Mouse (Mus musculus) CH12.LX (cell line): ENCODE results near the gene Prdm10. TPM values are rescaled to one million over a fixed set of nuclear protein-coding genes. Genes with fewer than 3 reads are reported as not detected.

ENCODE experiments used
- DNase-seq: peaks from one replicate; pipeline ENCODE4 v3.0.0-alpha.2; 2013; ENCODE audit errors: extremely low read depth
- H3K27ac ChIP-seq: 2 replicates; pipeline ENCODE4 v1.5.1; 2012; ENCODE audit warnings: low read depth, mild to moderate bottlenecking, control low read depth, moderate library complexity; ENCODE audit not compliant: insufficient read depth
- H3K27me3 ChIP-seq: replicated peaks from 2 replicates; pipeline ENCODE3; 2012; ENCODE audit warnings: inconsistent platforms
- H3K36me3 ChIP-seq, 2 experiments: replicated peaks in 1 of 2; 2 replicates each; pipeline versions ENCODE3 to v1.6.1; 2012; ENCODE audit warnings: inconsistent platforms in 1 of 2, low read length in 1 of 2, mild to moderate bottlenecking in 1 of 2, mixed read lengths in 1 of 2, moderate library complexity in 1 of 2; ENCODE audit not compliant: control insufficient read depth in 1 of 2, insufficient read depth in 1 of 2
- H3K4me1 ChIP-seq, 2 experiments: 2 replicates each; pipeline ENCODE4 v1.6.1; 2012; ENCODE audit warnings: inconsistent platforms in 1 of 2, moderate library complexity in 1 of 2; ENCODE audit not compliant: insufficient read depth in 2 of 2, control insufficient read depth in 1 of 2
- H3K4me2 ChIP-seq: 2 replicates; pipeline ENCODE4 v1.6.1; 2012; ENCODE audit warnings: low read depth, mild to moderate bottlenecking, control low read depth; ENCODE audit not compliant: poor library complexity, insufficient read depth, severe bottlenecking
- H3K4me3 ChIP-seq, 3 experiments: fragments of 150-350 bp in 1 of 3; sonication (generic) in 1 of 3; replicated peaks in 1 of 3; 2 replicates each; pipeline versions ENCODE3 to v1.5.1; 2011 to 2012; ENCODE audit warnings: low read depth in 2 of 3, low read length in 2 of 3, mild to moderate bottlenecking in 2 of 3, moderate library complexity in 2 of 3, control low read depth in 1 of 3, improper control_type of control experiment in 1 of 3, inconsistent platforms in 1 of 3, mixed read lengths in 1 of 3; ENCODE audit not compliant: poor library complexity in 1 of 3
- H3K79me2 ChIP-seq: replicated peaks from 2 replicates; pipeline ENCODE4 v1.6.1; 2012; ENCODE audit warnings: mild to moderate bottlenecking, moderate library complexity; ENCODE audit not compliant: control insufficient read depth, poor library complexity, insufficient read depth, severe bottlenecking; ENCODE audit errors: extremely low read depth
- H3K9ac ChIP-seq: 2 replicates; pipeline ENCODE4 v1.6.1; 2012; ENCODE audit warnings: low read depth, mild to moderate bottlenecking, control low read depth, moderate library complexity; ENCODE audit not compliant: insufficient read depth
- H3K9me3 ChIP-seq: replicated peaks from 2 replicates; pipeline ENCODE3; 2012; ENCODE audit warnings: low read length, inconsistent platforms, mixed read lengths
- BHLHE40 ChIP-seq: IDR thresholded peaks from 2 replicates; pipeline ENCODE4 v1.6.1; 2011; ENCODE audit warnings: mild to moderate bottlenecking, low read depth, low read length, improper control_type of control experiment
- E2F4 ChIP-seq: IDR thresholded peaks from 2 replicates; pipeline ENCODE4 v1.6.1; 2011; ENCODE audit warnings: low read depth, low read length, improper control_type of control experiment; ENCODE audit not compliant: insufficient replicate concordance
- EP300 ChIP-seq: IDR thresholded peaks from 2 replicates; pipeline ENCODE4 v1.6.1; 2011; ENCODE audit warnings: low read length, improper control_type of control experiment
- ETS1 ChIP-seq: conservative IDR thresholded peaks from 2 replicates; pipeline ENCODE4 v1.6.1; 2012; ENCODE audit warnings: low read depth, mild to moderate bottlenecking, inconsistent platforms, low read length, improper control_type of control experiment, moderate library complexity
- GABPA ChIP-seq: IDR thresholded peaks from 2 replicates; pipeline ENCODE4 v1.6.1; 2012; ENCODE audit warnings: low read depth, low read length, improper control_type of control experiment, inconsistent platforms; ENCODE audit not compliant: insufficient replicate concordance
- JUND ChIP-seq: conservative IDR thresholded peaks from 2 replicates; pipeline ENCODE4 v1.6.1; 2011; ENCODE audit warnings: low read depth, low read length, improper control_type of control experiment
- MAFK ChIP-seq: IDR thresholded peaks from 2 replicates; pipeline ENCODE4 v1.6.1; 2011; ENCODE audit warnings: low read length, improper control_type of control experiment; ENCODE audit not compliant: insufficient replicate concordance
- MXI1 ChIP-seq: IDR thresholded peaks from 2 replicates; pipeline ENCODE4 v1.6.1; 2011; ENCODE audit warnings: mild to moderate bottlenecking, low read depth, low read length, improper control_type of control experiment
- NRF1 ChIP-seq: IDR thresholded peaks from 2 replicates; pipeline ENCODE4 v1.6.1; 2014; ENCODE audit warnings: low read depth, mild to moderate bottlenecking, inconsistent platforms, low read length, improper control_type of control experiment, moderate library complexity
- PAX5 ChIP-seq: IDR thresholded peaks from 2 replicates; pipeline ENCODE4 v1.6.1; 2012; ENCODE audit warnings: low read length, inconsistent platforms, mixed read lengths
- SMC3 ChIP-seq: IDR thresholded peaks from 2 replicates; pipeline ENCODE4 v1.6.1; 2011; ENCODE audit warnings: low read depth, low read length, improper control_type of control experiment
- TBP ChIP-seq: conservative IDR thresholded peaks from 2 replicates; pipeline ENCODE4 v1.6.1; 2011; ENCODE audit warnings: low read depth, low read length, improper control_type of control experiment
- TCF12 ChIP-seq: IDR thresholded peaks from 2 replicates; pipeline ENCODE4 v1.6.1; 2014; ENCODE audit warnings: low read depth, mild to moderate bottlenecking, inconsistent platforms, low read length, improper control_type of control experiment
- UBTF ChIP-seq: IDR thresholded peaks from 2 replicates; pipeline ENCODE4 v1.6.1; 2012; ENCODE audit warnings: low read depth, mild to moderate bottlenecking, inconsistent platforms, low read length, improper control_type of control experiment, moderate library complexity
- USF2 ChIP-seq: conservative IDR thresholded peaks from 2 replicates; pipeline ENCODE4 v1.6.1; 2011; ENCODE audit warnings: low read depth, low read length, improper control_type of control experiment
- dilution Hi-C: fragments of 300-500 bp; cut with MboI; formaldehyde crosslinking; loops from 2 replicates; pipeline ENCODE4 v1.14.3; 2020; ENCODE audit warnings: low sequenced_read_pairs; ENCODE audit not compliant: extremely low pct_unique_long_range_greater_than_20kb, extremely low pct_ligation_motif_present
- in situ Hi-C: fragments of 300-500 bp; cut with MboI; formaldehyde crosslinking; loops from 3 replicates; pipeline ENCODE4 v1.14.3; 2019; ENCODE audit warnings: low sequenced_read_pairs, low pct_ligation_motif_present, low pct_unique_long_range_greater_than_20kb, mixed read lengths
- polyA plus RNA-seq: library from polyadenylated mRNA; unstranded; fragments of >175 nt; gene quantifications from 2 replicates; pipeline ENCODE4 v1.2.1, GENCODE M21; 2012; ENCODE audit warnings: low read depth; ENCODE audit not compliant: insufficient read length
- total RNA-seq, 2 experiments: library from RNA; depleted of rRNA; stranded (reverse); fragments of 300-350 nt in 1 of 2; fragments of >200 nt in 1 of 2; gene quantifications; 2 replicates each; pipeline ENCODE4 v1.2.3; 2012 to 2014

The Prdm10 gene
- total and polyA plus RNA-seq, 3 experiments = 4.5 to 6.7 (median 4.7) TPM

DNA sequence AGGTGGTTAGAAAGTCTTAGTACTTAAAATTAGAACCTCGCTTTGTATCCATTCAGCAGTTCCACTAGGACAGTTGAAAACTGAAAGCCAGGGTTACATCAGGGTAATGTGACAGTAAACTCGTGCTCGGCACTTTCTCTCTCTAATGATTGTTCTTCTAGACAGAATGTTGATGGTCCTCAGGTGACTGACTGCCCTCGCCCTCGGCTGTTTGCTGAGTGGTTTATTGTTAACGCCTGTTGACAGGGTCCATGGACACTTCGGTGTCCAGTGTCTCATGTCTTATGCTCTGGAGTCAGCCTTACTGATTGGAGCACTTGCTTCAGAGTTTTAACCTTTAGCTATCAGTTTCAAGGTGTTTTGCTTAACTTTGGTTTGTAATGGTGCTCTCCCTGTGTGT lies 73.7 kb downstream of the Prdm10 start:
- H3K4me3 ChIP-seq = no peak overlapping the region
- no peak overlapping the region for H3K27ac ChIP-seq
- no peak overlapping the region for H3K9ac ChIP-seq
- H3K79me2 ChIP-seq = no peaks in the 10 kb centered on the region
- dilution Hi-C loops (no loop called here), in situ Hi-C loops (no loop called here)
- peaks cover 2 to 60% of the 10 kb centered on the region in 2 experiments for H3K36me3 ChIP-seq
- no peaks in the 10 kb centered on the region for H3K4me1 ChIP-seq
- no peaks in the 10 kb centered on the region for H3K9me3 ChIP-seq
- no peak for DNase-seq
- no peak for TF ChIP-seq EP300
- TF ChIP-seq TCF12 = no peak
- TF ChIP-seq BHLHE40 = no peak
- no peak for TF ChIP-seq PAX5
- TF ChIP-seq GABPA = no peak
- no peak overlapping the region for H3K4me2 ChIP-seq
- no peaks in the 10 kb centered on the region for H3K27me3 ChIP-seq

DNA sequence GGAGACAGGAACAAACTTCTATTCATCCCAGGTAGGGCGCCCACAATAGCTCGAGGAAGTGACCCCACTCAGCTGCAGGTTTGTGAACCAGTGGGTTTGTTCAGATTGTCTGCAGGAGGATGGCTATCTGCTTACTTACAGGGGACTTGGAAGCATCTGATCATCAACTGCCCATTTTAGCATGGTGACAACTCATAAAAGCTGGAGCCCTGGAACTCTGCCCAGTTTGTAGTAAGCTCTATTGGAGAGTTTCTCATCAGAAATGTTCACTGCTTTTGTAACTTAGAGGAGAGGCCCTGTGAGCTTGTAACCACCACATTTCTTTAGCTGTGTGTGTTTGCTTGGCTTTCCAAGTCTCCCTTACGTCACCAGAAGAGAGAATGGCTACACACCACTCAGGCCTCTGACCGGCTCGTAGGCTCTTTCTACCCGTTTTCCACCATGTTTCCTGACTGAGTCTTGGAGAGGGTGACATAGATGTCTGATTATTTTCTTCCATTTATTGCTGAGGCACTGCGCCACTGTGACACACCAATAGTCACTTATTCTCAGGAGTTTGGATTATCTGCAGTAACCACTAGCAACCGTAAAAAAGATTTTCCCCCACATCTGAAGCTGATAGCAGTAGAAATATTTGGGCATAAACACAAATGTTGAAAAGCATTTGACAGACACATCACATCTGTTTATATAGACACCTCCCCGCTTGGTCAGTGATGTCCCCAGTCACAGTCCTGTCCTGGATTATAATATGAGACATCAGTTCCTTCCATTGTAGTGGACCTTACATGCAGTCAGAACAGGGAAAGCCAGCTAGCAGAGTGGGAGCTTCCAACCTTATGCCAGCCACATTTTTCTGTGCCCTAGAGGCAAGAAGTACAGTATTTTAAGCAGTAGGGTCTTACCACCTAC lies 83.6 kb downstream of the Prdm10 start:
- Histone ChIP-seq H3K9me3 (no peaks in the 10 kb centered on the region), H3K9ac (no peak overlapping the region), H3K36me3 (peaks cover 6 to 64% of the 10 kb centered on the region in 2 experiments), H3K4me2 (no peak overlapping the region), H3K27me3 (no peaks in the 10 kb centered on the region), H3K4me1 (no peaks in the 10 kb centered on the region), H3K27ac (no peak overlapping the region), H3K79me2 (no peaks in the 10 kb centered on the region), H3K4me3 (no peak overlapping the region)
- TF ChIP-seq UBTF = no peak
- no peak for TF ChIP-seq USF2
- TF ChIP-seq ETS1 = no peak
- TF ChIP-seq NRF1 = no peak
- TF ChIP-seq MXI1 = no peak
- TF ChIP-seq E2F4 = no peak
- in situ Hi-C loops (no loop called here), dilution Hi-C loops (no loop called here)
- DNase-seq = no peak

DNA sequence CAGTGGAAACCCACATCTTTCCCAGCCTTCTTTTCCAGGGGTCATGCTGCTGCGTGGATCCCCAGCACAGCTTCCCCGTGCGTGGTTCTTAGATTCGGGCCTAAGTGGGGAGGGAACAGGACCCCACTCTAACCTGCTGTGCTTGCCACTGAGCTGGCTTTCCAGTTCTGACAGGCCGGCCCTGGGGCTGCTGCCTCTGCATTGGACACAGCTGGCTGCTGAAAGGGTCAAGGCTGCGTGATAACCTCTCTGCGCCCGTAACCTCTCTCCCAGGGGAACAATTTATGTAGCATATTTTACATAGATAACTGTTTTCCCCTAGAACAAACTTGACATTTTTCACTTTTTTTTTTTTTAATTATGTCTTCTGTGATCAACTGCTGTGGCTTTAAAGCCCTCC lies 84.7 kb downstream of the Prdm10 start:
- no peaks in the 10 kb centered on the region for H3K9me3 ChIP-seq
- in situ Hi-C loops (no loop called here), dilution Hi-C loops (no loop called here)
- H3K36me3 ChIP-seq = peaks cover 0 to 54% of the 10 kb centered on the region in 2 experiments
- H3K79me2 ChIP-seq = no peaks in the 10 kb centered on the region
- DNase-seq = no peak
- no peaks in the 10 kb centered on the region for H3K27me3 ChIP-seq
- no peak overlapping the region for H3K4me2 ChIP-seq
- no peak overlapping the region for H3K4me3 ChIP-seq
- TF ChIP-seq JUND (no peak), MAFK (no peak), E2F4 (no peak), SMC3 (no peak), TBP (no peak)
- no peak overlapping the region for H3K27ac ChIP-seq
- no peaks in the 10 kb centered on the region for H3K4me1 ChIP-seq
- H3K9ac ChIP-seq = no peak overlapping the region
